Mouse (Mus musculus) limb, embryonic 12.5 days (tissue): ENCODE measurements around the gene Tm9sf2. TPM values are rescaled to one million over a fixed set of nuclear protein-coding genes. Genes with fewer than 3 reads are reported as not detected.

Source experiments
- ATAC-seq: fragments of 200-750 bp; cut with Nextera tagmentation; 2 replicates; pipeline ENCODE4 v1.8.0; 2017; ENCODE audit warnings: low read depth, moderate TSS enrichment; ENCODE audit not compliant: insufficient number of reproducible peaks, insufficient read depth, low FRiP score, low TSS enrichment
- H3K27ac ChIP-seq: fragments of 300-500 bp; sonication (generic); 2 replicates; pipeline ENCODE4 v1.5.1; 2016; ENCODE audit warnings: mild to moderate bottlenecking, moderate library complexity
- H3K27me3 ChIP-seq: fragments of 300-500 bp; sonication (generic); 2 replicates; pipeline ENCODE4 v1.6.1; 2016; ENCODE audit warnings: mild to moderate bottlenecking, moderate library complexity
- H3K36me3 ChIP-seq: fragments of 300-500 bp; sonication (generic); 2 replicates; pipeline ENCODE4 v1.6.1; 2016; ENCODE audit warnings: mild to moderate bottlenecking, moderate library complexity
- H3K4me1 ChIP-seq: fragments of 300-500 bp; sonication (generic); replicated peaks from 2 replicates; pipeline ENCODE4 v1.6.1; 2016
- H3K4me2 ChIP-seq: fragments of 300-500 bp; sonication (generic); 2 replicates; pipeline ENCODE4 v1.6.1; 2016; ENCODE audit warnings: mild to moderate bottlenecking, moderate library complexity
- H3K4me3 ChIP-seq: fragments of 300-500 bp; sonication (generic); replicated peaks from 2 replicates; pipeline ENCODE4 v1.5.1; 2016; ENCODE audit warnings: mild to moderate bottlenecking
- H3K9ac ChIP-seq: fragments of 300-500 bp; sonication (generic); replicated peaks from 2 replicates; pipeline ENCODE4 v1.6.1; 2016; ENCODE audit warnings: mild to moderate bottlenecking, moderate library complexity
- H3K9me3 ChIP-seq: fragments of 300-500 bp; sonication (generic); 2 replicates; pipeline ENCODE4 v1.6.1; 2016; ENCODE audit warnings: mild to moderate bottlenecking, moderate library complexity
- WGBS: fragments of 180-500 bp; shearing (Covaris S2); methylation state at CpG from one replicate; pipeline ENCODE4 v1.1.7; 2016; 5-methylcytosine and 5-hydroxymethylcytosine counted together
- polyA plus RNA-seq: library from polyadenylated mRNA; unstranded; fragments of >200 nt; fragmentation: Nextera tagmentation; extraction: Ambion mirVana; gene quantifications from 2 replicates; pipeline ENCODE4 v1.2.1, GENCODE M21; 2016

Gene Tm9sf2
- polyA plus RNA-seq, 1 experiment from 2014 or later: 124 TPM

DNA sequence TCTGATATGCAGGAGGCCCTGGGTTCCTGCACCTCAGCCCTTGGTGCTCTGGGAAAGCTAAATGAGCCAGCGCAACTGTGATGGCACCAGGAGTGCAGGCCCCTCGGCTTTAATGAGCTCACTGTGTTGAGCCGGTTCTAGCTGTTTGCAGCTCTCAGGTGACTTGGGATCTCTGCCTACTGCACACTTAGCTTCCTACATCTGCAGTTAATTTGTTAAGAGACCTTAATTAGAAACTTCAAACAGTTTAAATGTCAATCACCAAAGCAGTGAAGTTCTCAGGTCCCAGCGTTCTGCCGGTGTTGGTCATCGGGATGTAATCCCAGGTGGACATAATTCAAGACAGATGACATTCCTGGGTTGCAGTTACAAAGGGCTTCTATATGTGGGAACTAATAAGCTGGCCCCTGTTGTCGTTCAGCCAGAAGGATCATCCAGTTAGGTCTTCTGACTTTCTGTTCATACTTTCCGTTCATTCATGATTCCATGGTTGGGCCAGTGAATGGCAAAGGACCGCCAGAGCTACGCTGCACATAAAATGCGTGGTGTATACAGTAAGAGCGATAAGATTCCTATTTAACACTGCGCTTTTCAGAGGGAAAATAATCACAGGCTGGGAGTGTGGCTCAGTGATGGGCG is 93.5 kb downstream of the Tm9sf2 start:
- Histone ChIP-seq H3K4me1 (peaks cover 42% of the 10 kb centered on the region), H3K27me3 (peaks cover 28% of the 10 kb centered on the region), H3K36me3 (no peaks in the 10 kb centered on the region), H3K4me3 (no peak overlapping the region), H3K27ac (peak overlapping the region; percentile 56), H3K9ac (no peak overlapping the region), H3K9me3 (peaks cover 12% of the 10 kb centered on the region), H3K4me2 (peak overlapping the region; percentile 32)
- ATAC-seq: peak; percentile 49; the same call in 1 of the 2 replicates
- WGBS: 15% methylated on average over 14 of the region's 14 CpGs

DNA sequence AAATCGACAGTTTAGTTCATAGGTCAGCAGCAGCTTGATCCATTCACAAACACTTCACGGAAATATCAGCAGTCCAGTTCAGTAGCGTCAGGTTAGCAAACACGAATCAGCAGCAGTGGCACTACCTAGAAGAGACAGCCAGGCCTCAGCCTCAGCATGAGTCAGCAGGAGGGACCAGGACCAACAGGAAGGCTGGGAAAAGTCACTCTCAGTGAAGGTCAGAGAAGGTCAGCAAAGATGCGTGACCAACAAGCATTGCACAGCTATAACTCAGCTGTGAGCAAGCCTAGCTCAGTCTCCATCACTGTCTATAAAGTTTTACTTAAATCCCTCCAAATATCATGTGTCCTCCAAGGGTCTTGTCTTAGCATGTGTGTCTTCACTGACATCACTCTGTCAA is 102.3 kb downstream of the Tm9sf2 start:
- Histone ChIP-seq H3K4me3 (no peak overlapping the region), H3K9me3 (no peaks in the 10 kb centered on the region), H3K4me1 (no peaks in the 10 kb centered on the region), H3K27me3 (peaks cover 6% of the 10 kb centered on the region), H3K9ac (no peak overlapping the region), H3K36me3 (no peaks in the 10 kb centered on the region), H3K27ac (no peak overlapping the region), H3K4me2 (no peak overlapping the region)
- 79% methylated on average over 5 of the region's 5 CpGs for WGBS
- ATAC-seq: no peak

Other genes starting within 250 kb of the Tm9sf2 start
- gene Ubac2, start 228.4 kb upstream of the Tm9sf2 start, polyA plus RNA-seq: 63.1 and 68.3 TPM in 2 replicates
- gene Gpr18, start 191.3 kb upstream of the Tm9sf2 start, polyA plus RNA-seq: 0.45 and 0.51 TPM in 2 replicates
- gene Gpr183, start 141.8 kb upstream of the Tm9sf2 start, polyA plus RNA-seq: 2.4 and 3.0 TPM in 2 replicates
- gene Timm8a2, start 72.4 kb upstream of the Tm9sf2 start, polyA plus RNA-seq: not detected in 2 replicates
- 16.8 and 17.5 TPM in 2 replicates for gene Clybl, start 74.7 kb downstream of the Tm9sf2 start, polyA plus RNA-seq